Mouse (Mus musculus) heart, embryonic 16.5 days (tissue): ENCODE results near the gene Dolk. TPM values are rescaled to one million over a fixed set of nuclear protein-coding genes. Genes with fewer than 3 reads are reported as not detected.

Experiments
- ATAC-seq: fragments of 200-750 bp; cut with Nextera tagmentation; replicated peaks from 2 replicates; pipeline ENCODE4 v1.8.0; 2017; ENCODE audit warnings: moderate number of reproducible peaks; ENCODE audit not compliant: insufficient read depth, low FRiP score; ENCODE audit errors: extremely low read depth
- H3K27ac ChIP-seq: fragments of 300-500 bp; sonication (generic); 2 replicates; pipeline ENCODE4 v1.5.1; 2014; ENCODE audit warnings: mild to moderate bottlenecking, low read length, control low read depth, moderate library complexity
- H3K27me3 ChIP-seq: fragments of 300-500 bp; sonication (generic); 2 replicates; pipeline ENCODE4 v1.6.1; 2014; ENCODE audit warnings: low read length, mixed read lengths; ENCODE audit not compliant: control insufficient read depth, insufficient read depth
- H3K36me3 ChIP-seq: fragments of 300-500 bp; sonication (generic); 2 replicates; pipeline ENCODE4 v1.6.1; 2014; ENCODE audit not compliant: control insufficient read depth, insufficient read depth
- H3K4me1 ChIP-seq: fragments of 300-500 bp; sonication (generic); 2 replicates; pipeline ENCODE4 v1.6.1; 2014; ENCODE audit warnings: low read length, mixed read lengths; ENCODE audit not compliant: control insufficient read depth, insufficient read depth
- H3K4me2 ChIP-seq: fragments of 300-500 bp; sonication (generic); 2 replicates; pipeline ENCODE4 v1.6.1; 2014; ENCODE audit warnings: low read depth, mild to moderate bottlenecking, control low read depth, low read length
- H3K4me3 ChIP-seq: fragments of 300-500 bp; sonication (generic); 2 replicates; pipeline ENCODE4 v1.5.1; 2014; ENCODE audit warnings: mild to moderate bottlenecking, control low read depth, low read length
- H3K9ac ChIP-seq: fragments of 300-500 bp; sonication (generic); 2 replicates; pipeline ENCODE4 v1.6.1; 2014; ENCODE audit warnings: low read length, control low read depth
- H3K9me3 ChIP-seq: fragments of 300-500 bp; sonication (generic); replicated peaks from 2 replicates; pipeline ENCODE4 v1.6.1; 2016; ENCODE audit warnings: low read length; ENCODE audit not compliant: control insufficient read depth
- WGBS: fragments of 180-500 bp; shearing (Covaris S2); extraction: QIAGEN DNeasy Blood & Tissue Kit; methylation state at CpG from one replicate; pipeline ENCODE4 v1.1.7; 2014; 5-methylcytosine and 5-hydroxymethylcytosine counted together
- polyA plus RNA-seq: library from polyadenylated mRNA; unstranded; fragments of >200 nt; fragmentation: Nextera tagmentation; extraction: Ambion mirVana; gene quantifications from 2 replicates; pipeline ENCODE4 v1.2.1, GENCODE M21; 2015

Gene Dolk
- polyA plus RNA-seq, 1 experiment from 2014 or later = 33.0 TPM

- Histone ChIP-seq H3K4me2 (peak overlapping the region; percentile 14), H3K9ac (no peak overlapping the region), H3K27ac (peak overlapping the region; percentile 70), H3K27me3 (no peaks in the 10 kb centered on the region), H3K9me3 (no peaks in the 10 kb centered on the region), H3K36me3 (peaks cover 46% of the 10 kb centered on the region), H3K4me1 (peaks cover 36% of the 10 kb centered on the region), H3K4me3 (no peak overlapping the region)
- WGBS = 67% methylated on average over 7 of the region's 7 CpGs
- no peak for ATAC-seq
These were observed 28.3 kb downstream of the Dolk start for GRCm38 (mm10) chr2:30257699-30258460.

GRCm38 (mm10) chr2:30256616-30257350 lies 29.4 kb downstream of the Dolk start:
- Histone ChIP-seq H3K4me2 (no peak overlapping the region), H3K4me3 (no peak overlapping the region), H3K9ac (no peak overlapping the region), H3K27me3 (no peaks in the 10 kb centered on the region), H3K9me3 (no peaks in the 10 kb centered on the region), H3K36me3 (peaks cover 38% of the 10 kb centered on the region), H3K27ac (no peak overlapping the region), H3K4me1 (peaks cover 41% of the 10 kb centered on the region)
- ATAC-seq = no peak
- WGBS = 92% methylated on average over 30 of the region's 30 CpGs

- no peaks in the 10 kb centered on the region for H3K9me3 ChIP-seq
- no peak overlapping the region for H3K9ac ChIP-seq
- no peak overlapping the region for H3K4me3 ChIP-seq
- no peak overlapping the region for H3K27ac ChIP-seq
- WGBS = 96% methylated on average over 42 of the region's 42 CpGs
- no peak overlapping the region for H3K4me2 ChIP-seq
- no peak for ATAC-seq
- peaks cover 35% of the 10 kb centered on the region for H3K36me3 ChIP-seq
- no peaks in the 10 kb centered on the region for H3K27me3 ChIP-seq
- peaks cover 46% of the 10 kb centered on the region for H3K4me1 ChIP-seq
These were observed 30.3 kb downstream of the Dolk start for GRCm38 (mm10) chr2:30255631-30256395.

GRCm38 (mm10) chr2:30253809-30254208 lies 32.3 kb downstream of the Dolk start:
- WGBS = 68% methylated on average over 5 of the region's 5 CpGs
- no peaks in the 10 kb centered on the region for H3K9me3 ChIP-seq
- H3K4me1 ChIP-seq = peaks cover 36% of the 10 kb centered on the region
- no peak overlapping the region for H3K27ac ChIP-seq
- no peak for ATAC-seq
- no peak overlapping the region for H3K4me3 ChIP-seq
- H3K27me3 ChIP-seq = no peaks in the 10 kb centered on the region
- H3K9ac ChIP-seq = no peak overlapping the region
- no peak overlapping the region for H3K4me2 ChIP-seq
- peaks cover 34% of the 10 kb centered on the region for H3K36me3 ChIP-seq

GRCm38 (mm10) chr2:30252521-30252920 lies 33.6 kb downstream of the Dolk start:
- Histone ChIP-seq H3K9me3 (no peaks in the 10 kb centered on the region), H3K4me2 (no peak overlapping the region), H3K4me3 (no peak overlapping the region), H3K27ac (0 out of 2 replicates have a peak overlapping the region, but pooled peaks have one; percentile 17), H3K36me3 (peaks cover 32% of the 10 kb centered on the region), H3K9ac (no peak overlapping the region), H3K4me1 (peaks cover 23% of the 10 kb centered on the region), H3K27me3 (no peaks in the 10 kb centered on the region)
- ATAC-seq = no peak
- 76% methylated on average over 3 of the region's 3 CpGs for WGBS

GRCm38 (mm10) chr2:30251417-30252104 lies 34.6 kb downstream of the Dolk start:
- peak overlapping the region; percentile 17; the same call in 1 of the 2 replicates for H3K27ac ChIP-seq
- no peak overlapping the region for H3K9ac ChIP-seq
- ATAC-seq = peak; percentile 70
- H3K27me3 ChIP-seq = no peaks in the 10 kb centered on the region
- no peak overlapping the region for H3K4me3 ChIP-seq
- H3K9me3 ChIP-seq = no peaks in the 10 kb centered on the region
- H3K4me2 ChIP-seq = no peak overlapping the region
- peaks cover 22% of the 10 kb centered on the region for H3K36me3 ChIP-seq
- WGBS = 56% methylated on average over 5 of the region's 5 CpGs
- peaks cover 19% of the 10 kb centered on the region for H3K4me1 ChIP-seq

GRCm38 (mm10) chr2:30250166-30251128 lies 35.7 kb downstream of the Dolk start:
- H3K36me3 ChIP-seq = peaks cover 14% of the 10 kb centered on the region
- H3K4me1 ChIP-seq = peaks cover 22% of the 10 kb centered on the region
- 82% methylated on average over 10 of the region's 10 CpGs for WGBS
- no peak overlapping the region for H3K4me3 ChIP-seq
- peak overlapping the region; percentile 12; the same call in 1 of the 2 replicates for H3K27ac ChIP-seq
- no peak overlapping the region for H3K9ac ChIP-seq
- no peak overlapping the region for H3K4me2 ChIP-seq
- ATAC-seq = no peak
- no peaks in the 10 kb centered on the region for H3K9me3 ChIP-seq
- H3K27me3 ChIP-seq = no peaks in the 10 kb centered on the region

- Histone ChIP-seq H3K27me3 (no peaks in the 10 kb centered on the region), H3K4me3 (no peak overlapping the region), H3K27ac (no peak overlapping the region), H3K9ac (no peak overlapping the region), H3K9me3 (no peaks in the 10 kb centered on the region), H3K36me3 (peaks cover 9% of the 10 kb centered on the region), H3K4me2 (no peak overlapping the region), H3K4me1 (peaks cover 22% of the 10 kb centered on the region)
- ATAC-seq = no peak
- 92% methylated on average over 3 of the region's 3 CpGs for WGBS
These were observed 37.0 kb downstream of the Dolk start for GRCm38 (mm10) chr2:30249182-30249581.
